Mouse (Mus musculus) cerebellum, adult 11-12 months (tissue): Measurements from ENCODE around the gene Trat1.

Source experiments
- DNase-seq: peaks from one replicate; pipeline ENCODE4 v3.0.0; 2022

Trat1 gene

GRCm38 (mm10) chr16:48716343-48716742 lies 55.5 kb downstream of the Trat1 start:
- DNase-seq = no peak

DNA sequence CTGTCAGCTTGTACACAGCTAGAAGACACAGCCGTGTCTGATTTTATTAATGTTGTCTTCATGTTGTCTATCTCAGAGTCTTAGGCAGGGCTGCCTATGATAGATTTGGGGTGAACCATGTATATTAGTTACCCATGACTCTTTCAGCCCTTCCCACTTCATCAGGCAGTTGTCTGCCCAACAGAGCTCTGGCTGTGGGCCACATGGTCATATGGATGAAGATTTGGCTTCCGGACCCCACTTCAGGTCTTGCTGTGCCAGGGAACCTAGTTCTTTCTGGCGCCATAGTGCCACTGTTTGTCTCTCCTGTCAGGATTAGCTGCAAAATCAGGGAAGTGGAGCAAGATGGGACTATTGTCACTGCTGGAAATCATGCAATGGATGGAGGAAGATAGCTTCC lies 69.9 kb downstream of the Trat1 start:
- peak; percentile 4 for DNase-seq
